Mouse (Mus musculus) embryonic facial prominence, embryonic 12.5 days (tissue): ENCODE results near the gene Aff3. TPM values are rescaled to one million over a fixed set of nuclear protein-coding genes. Genes with fewer than 3 reads are reported as not detected.

Source experiments
- ATAC-seq: fragments of 200-750 bp; cut with Nextera tagmentation; 2 replicates; pipeline ENCODE4 v1.8.0; 2017; ENCODE audit not compliant: insufficient number of reproducible peaks, insufficient read depth, low FRiP score, low TSS enrichment
- H3K27ac ChIP-seq: fragments of 300-500 bp; sonication (generic); 2 replicates; pipeline ENCODE4 v1.5.1; 2016; ENCODE audit warnings: mild to moderate bottlenecking
- H3K27me3 ChIP-seq: fragments of 300-500 bp; sonication (generic); 2 replicates; pipeline ENCODE4 v1.6.1; 2016; ENCODE audit warnings: mild to moderate bottlenecking, moderate library complexity
- H3K36me3 ChIP-seq: fragments of 300-500 bp; sonication (generic); 2 replicates; pipeline ENCODE4 v1.6.1; 2016; ENCODE audit warnings: mild to moderate bottlenecking
- H3K4me1 ChIP-seq: fragments of 300-500 bp; sonication (generic); 2 replicates; pipeline ENCODE4 v1.6.1; 2016
- H3K4me2 ChIP-seq: fragments of 300-500 bp; sonication (generic); replicated peaks from 2 replicates; pipeline ENCODE4 v1.6.1; 2016; ENCODE audit warnings: mild to moderate bottlenecking, moderate library complexity
- H3K4me3 ChIP-seq: fragments of 300-500 bp; sonication (generic); 2 replicates; pipeline ENCODE4 v1.5.1; 2016; ENCODE audit warnings: mild to moderate bottlenecking
- H3K9ac ChIP-seq: fragments of 300-500 bp; sonication (generic); 2 replicates; pipeline ENCODE4 v1.6.1; 2016; ENCODE audit warnings: mild to moderate bottlenecking, moderate library complexity
- H3K9me3 ChIP-seq: fragments of 300-500 bp; sonication (generic); 2 replicates; pipeline ENCODE4 v1.6.1; 2016; ENCODE audit warnings: mild to moderate bottlenecking, moderate library complexity
- WGBS: fragments of 180-500 bp; shearing (Covaris S2); methylation state at CpG from one replicate; pipeline ENCODE4 v1.1.7; 2016; 5-methylcytosine and 5-hydroxymethylcytosine counted together
- polyA plus RNA-seq: library from polyadenylated mRNA; unstranded; fragments of >200 nt; fragmentation: Nextera tagmentation; extraction: Ambion mirVana; gene quantifications from 2 replicates; pipeline ENCODE4 v1.2.1, GENCODE M21; 2016

Aff3 gene
- polyA plus RNA-seq, 1 experiment from 2014 or later: 32.9 TPM

DNA sequence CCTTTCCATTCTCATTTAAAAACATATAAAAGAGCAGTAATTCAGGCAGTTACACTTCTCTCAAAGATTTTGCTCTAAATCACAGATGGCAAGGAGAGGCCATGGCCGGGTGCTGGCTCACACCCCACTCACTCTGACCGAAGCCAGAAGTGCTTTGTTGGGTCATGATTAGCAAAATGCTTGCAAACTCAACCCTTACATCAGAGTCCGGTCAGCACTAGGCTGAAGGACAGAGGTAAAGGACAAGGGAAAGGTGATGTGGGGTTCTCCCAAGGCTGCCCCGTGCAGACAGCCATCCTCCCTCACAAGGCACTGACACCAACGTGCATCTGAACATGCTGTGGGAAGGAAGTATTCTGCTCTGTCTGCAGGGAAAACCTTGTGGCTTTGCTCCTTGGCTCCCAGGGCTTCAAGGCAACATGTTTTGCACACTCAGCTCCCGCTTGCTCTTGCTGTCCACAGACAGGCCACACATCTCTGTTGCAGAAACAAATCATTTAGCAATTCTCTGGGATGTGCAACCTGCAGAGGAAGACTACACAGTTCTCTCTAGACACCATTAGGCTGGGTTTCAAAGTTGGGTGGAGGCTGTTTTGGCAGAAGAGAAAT lies 296.6 kb downstream of the Aff3 start:
- no peaks in the 10 kb centered on the region for H3K9me3 ChIP-seq
- no peak overlapping the region for H3K4me2 ChIP-seq
- H3K27me3 ChIP-seq: no peaks in the 10 kb centered on the region
- no peak overlapping the region for H3K9ac ChIP-seq
- no peak for ATAC-seq
- no peaks in the 10 kb centered on the region for H3K36me3 ChIP-seq
- H3K4me1 ChIP-seq: peaks cover 15% of the 10 kb centered on the region
- WGBS: 85% methylated on average over 6 of the region's 6 CpGs
- no peak overlapping the region for H3K4me3 ChIP-seq
- H3K27ac ChIP-seq: no peak overlapping the region

DNA sequence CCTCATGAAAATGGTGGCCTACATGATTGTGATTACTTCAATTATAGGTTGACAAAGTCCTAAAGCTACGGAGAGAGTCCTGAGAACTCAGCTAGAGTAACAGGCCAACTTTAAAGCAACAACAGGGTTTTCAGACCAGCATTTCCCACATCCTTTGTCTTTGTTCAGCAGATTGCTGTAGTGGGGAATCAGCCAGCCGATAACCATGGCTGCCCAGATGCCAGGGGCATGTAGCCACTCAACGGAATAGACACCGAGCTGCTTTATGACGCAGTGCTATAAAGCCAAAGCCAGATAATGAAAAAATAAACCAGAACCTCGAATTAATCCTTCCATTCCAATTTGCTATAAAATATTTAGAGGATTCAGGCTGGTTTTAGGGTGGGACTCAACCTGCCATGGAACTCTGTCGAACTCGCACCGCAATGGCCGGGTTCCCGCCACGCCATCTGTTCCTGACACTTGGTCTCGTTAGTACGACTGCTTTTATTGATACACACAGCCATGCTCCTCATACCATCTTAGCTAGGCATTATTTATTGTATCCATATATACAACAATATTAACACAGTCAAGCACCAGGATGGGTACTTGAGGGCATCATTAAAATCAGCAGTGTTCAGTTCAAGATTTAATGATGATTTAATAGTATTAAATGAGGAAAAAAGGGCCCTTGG lies 297.2 kb downstream of the Aff3 start:
- Histone ChIP-seq H3K9me3 (no peaks in the 10 kb centered on the region), H3K27me3 (no peaks in the 10 kb centered on the region), H3K27ac (no peak overlapping the region), H3K36me3 (no peaks in the 10 kb centered on the region), H3K4me1 (peaks cover 15% of the 10 kb centered on the region), H3K9ac (no peak overlapping the region), H3K4me2 (no peak overlapping the region), H3K4me3 (no peak overlapping the region)
- ATAC-seq: no peak
- 94% methylated on average over 14 of the region's 14 CpGs for WGBS

DNA sequence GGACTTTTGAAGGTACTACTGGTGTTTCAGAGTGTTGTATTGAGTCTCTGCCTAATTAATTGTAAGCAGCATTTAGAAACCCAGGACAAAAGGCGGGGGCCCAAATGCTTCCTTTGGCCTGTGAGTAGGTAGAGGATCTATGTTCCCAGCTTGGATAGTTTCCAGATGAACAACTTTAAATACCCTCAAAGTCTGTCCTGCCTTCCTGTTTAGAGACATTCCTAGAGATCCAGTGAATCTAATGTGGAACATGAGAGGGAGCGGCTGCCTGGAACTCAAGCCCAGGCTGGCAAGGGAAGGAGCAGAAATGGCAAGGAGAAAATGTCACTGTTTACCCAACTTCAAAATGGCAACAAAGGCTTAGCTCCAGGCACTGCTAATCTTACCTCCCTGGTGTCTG lies 300.9 kb downstream of the Aff3 start:
- WGBS: 37% methylated on average over 2 of the region's 2 CpGs
- H3K27me3 ChIP-seq: no peaks in the 10 kb centered on the region
- no peak overlapping the region for H3K4me2 ChIP-seq
- H3K27ac ChIP-seq: no peak overlapping the region
- no peak overlapping the region for H3K9ac ChIP-seq
- H3K36me3 ChIP-seq: no peaks in the 10 kb centered on the region
- peaks cover 18% of the 10 kb centered on the region for H3K4me1 ChIP-seq
- no peak for ATAC-seq
- H3K9me3 ChIP-seq: no peaks in the 10 kb centered on the region
- H3K4me3 ChIP-seq: no peak overlapping the region

DNA sequence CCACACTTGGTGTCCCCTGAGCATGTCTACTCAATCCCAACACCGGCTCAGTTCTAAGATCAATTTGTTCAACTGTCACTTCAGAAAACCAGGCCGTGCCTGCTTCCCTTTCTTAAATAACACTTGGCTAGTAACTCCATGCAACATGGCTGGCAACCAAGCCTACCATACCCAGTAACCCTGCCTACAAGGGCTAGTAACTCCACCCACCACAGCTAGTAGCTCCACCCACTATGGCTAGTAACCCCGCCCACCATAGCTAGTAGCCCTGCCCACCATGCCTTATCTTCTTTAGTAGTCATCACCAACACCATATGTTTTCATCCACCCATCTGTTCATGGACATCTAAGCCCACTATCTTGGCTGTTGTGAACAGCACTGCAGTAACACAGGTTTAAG lies 302.5 kb downstream of the Aff3 start:
- Histone ChIP-seq H3K9ac (no peak overlapping the region), H3K4me3 (no peak overlapping the region), H3K27ac (no peak overlapping the region), H3K36me3 (no peaks in the 10 kb centered on the region), H3K9me3 (no peaks in the 10 kb centered on the region), H3K4me2 (no peak overlapping the region), H3K27me3 (no peaks in the 10 kb centered on the region), H3K4me1 (peaks cover 27% of the 10 kb centered on the region)
- ATAC-seq: no peak
- 91% methylated on average over 3 of the region's 3 CpGs for WGBS

DNA sequence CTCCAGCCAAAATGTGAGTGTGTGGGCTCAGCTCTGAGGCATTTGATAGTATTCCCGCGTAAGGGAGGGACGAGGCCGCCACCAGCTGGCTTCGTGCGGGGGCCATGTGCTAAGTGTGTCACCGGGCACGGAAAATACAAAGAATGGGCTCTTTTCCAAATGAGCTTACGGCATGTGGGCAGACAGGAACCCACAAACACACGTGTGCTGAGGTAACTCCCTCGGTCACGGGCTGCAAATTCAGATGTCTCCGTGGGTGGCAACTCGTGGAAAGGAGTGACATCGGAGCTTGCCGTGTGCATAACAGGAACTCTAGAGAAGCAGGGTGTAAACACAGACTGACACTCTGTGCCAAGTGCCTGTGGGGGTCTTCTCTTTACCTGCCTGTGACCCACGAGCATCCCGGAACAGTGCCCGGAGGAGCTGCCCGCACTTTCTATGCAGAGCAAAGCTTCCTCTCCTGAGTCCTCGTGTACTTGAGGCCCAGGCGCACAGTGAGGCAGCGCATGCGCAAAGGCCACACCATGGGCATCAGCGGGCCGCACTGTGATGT lies 305.9 kb downstream of the Aff3 start:
- no peak for ATAC-seq
- H3K36me3 ChIP-seq: no peaks in the 10 kb centered on the region
- H3K9me3 ChIP-seq: no peaks in the 10 kb centered on the region
- H3K4me2 ChIP-seq: no peak overlapping the region
- H3K27me3 ChIP-seq: no peaks in the 10 kb centered on the region
- H3K27ac ChIP-seq: peak overlapping the region; percentile 57
- no peak overlapping the region for H3K4me3 ChIP-seq
- WGBS: 83% methylated on average over 26 of the region's 26 CpGs
- peaks cover 18% of the 10 kb centered on the region for H3K4me1 ChIP-seq
- H3K9ac ChIP-seq: no peak overlapping the region

DNA sequence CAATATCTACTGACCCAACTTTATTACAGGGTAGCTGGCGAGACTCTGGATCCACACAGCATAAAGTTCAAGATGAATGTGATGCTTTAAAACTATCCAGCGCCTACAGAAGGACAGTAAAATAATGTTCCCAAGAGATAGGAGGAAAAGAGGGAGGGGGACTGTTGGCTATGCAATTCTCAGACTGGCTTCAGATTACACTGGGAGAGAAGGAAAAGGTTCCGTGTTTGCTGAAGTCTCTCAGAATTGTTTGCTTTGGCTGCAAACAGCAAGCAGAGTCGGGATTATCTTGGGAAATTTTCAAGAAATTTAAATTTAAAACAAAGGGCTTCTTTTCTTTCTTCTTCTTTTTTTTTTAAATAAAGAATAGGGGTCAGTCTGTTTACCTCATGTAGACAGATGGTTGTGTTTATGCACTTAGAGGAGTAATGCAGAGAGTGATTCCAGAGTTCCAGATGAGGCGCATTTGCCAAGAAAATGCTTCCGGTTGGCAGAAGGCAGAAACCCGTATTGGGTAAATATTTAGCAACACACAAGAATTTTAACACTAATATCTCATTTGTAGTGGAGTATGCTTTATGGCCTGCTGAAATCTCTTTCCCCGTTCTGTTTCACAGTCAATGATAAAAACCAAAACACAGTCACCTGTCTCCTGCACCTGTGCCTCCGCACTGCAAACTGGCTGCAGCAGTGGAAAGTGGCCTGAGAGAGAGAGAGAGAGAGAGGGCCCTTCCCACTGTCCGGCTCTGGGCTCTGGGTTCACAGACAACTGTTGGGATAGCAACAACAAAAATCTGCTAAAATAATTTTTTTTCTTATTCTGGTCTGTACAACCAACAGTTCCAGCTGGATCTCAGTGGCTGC lies 306.6 kb downstream of the Aff3 start:
- H3K27ac ChIP-seq: peak overlapping the region; percentile 57; the same call in 1 of the 2 replicates
- 50% methylated on average over 10 of the region's 10 CpGs for WGBS
- H3K36me3 ChIP-seq: no peaks in the 10 kb centered on the region
- peaks cover 12% of the 10 kb centered on the region for H3K4me1 ChIP-seq
- H3K4me2 ChIP-seq: no peak overlapping the region
- H3K27me3 ChIP-seq: no peaks in the 10 kb centered on the region
- ATAC-seq: no peak
- H3K9me3 ChIP-seq: no peaks in the 10 kb centered on the region
- no peak overlapping the region for H3K9ac ChIP-seq
- no peak overlapping the region for H3K4me3 ChIP-seq

DNA sequence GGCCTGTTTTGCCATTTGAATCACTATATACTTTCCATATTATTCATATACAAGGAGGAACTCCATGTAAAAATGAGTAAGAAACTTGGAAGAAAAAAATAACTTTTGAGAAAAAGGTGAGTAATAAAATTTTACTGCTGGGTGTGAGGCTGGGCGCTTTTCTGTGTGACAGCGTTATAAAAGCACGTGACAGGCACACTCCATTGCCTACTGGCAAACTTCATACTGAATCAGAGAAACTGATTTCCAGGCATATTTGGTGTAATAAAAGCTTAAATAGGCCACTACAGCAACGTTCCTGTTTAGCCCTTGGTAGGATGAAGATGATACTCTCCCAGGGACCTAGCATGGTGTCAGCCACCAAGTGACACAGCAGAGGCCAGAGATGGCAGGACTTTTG lies 310.2 kb downstream of the Aff3 start:
- H3K36me3 ChIP-seq: no peaks in the 10 kb centered on the region
- H3K4me2 ChIP-seq: no peak overlapping the region
- H3K9ac ChIP-seq: no peak overlapping the region
- H3K27me3 ChIP-seq: no peaks in the 10 kb centered on the region
- H3K4me3 ChIP-seq: no peak overlapping the region
- H3K27ac ChIP-seq: no peak overlapping the region
- 85% methylated on average over 4 of the region's 4 CpGs for WGBS
- peaks cover 12% of the 10 kb centered on the region for H3K4me1 ChIP-seq
- no peaks in the 10 kb centered on the region for H3K9me3 ChIP-seq
- ATAC-seq: no peak

DNA sequence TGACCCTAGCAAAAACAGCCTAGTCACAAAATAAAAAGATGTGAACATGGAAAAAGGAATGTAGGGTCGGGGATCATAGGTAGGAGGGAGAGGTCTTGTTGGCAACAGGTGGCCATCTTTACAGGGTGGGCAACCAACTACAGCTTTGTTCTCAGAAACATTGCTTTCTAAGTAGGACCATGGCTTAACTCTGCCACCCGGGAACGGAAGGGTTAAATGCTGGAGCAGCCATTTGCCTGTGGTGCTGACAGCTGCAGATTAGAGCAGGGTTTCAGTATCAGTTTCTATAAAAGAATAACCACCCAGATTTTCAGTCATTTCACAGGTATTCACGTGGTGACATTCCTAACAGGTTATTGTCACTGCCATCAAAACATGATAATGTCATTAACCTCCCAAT lies 317.4 kb downstream of the Aff3 start:
- H3K4me2 ChIP-seq: no peak overlapping the region
- H3K27ac ChIP-seq: no peak overlapping the region
- WGBS: 80% methylated on average over 4 of the region's 4 CpGs
- no peaks in the 10 kb centered on the region for H3K36me3 ChIP-seq
- ATAC-seq: no peak
- H3K9ac ChIP-seq: no peak overlapping the region
- no peaks in the 10 kb centered on the region for H3K9me3 ChIP-seq
- H3K4me1 ChIP-seq: no peaks in the 10 kb centered on the region
- H3K4me3 ChIP-seq: no peak overlapping the region
- no peaks in the 10 kb centered on the region for H3K27me3 ChIP-seq

DNA sequence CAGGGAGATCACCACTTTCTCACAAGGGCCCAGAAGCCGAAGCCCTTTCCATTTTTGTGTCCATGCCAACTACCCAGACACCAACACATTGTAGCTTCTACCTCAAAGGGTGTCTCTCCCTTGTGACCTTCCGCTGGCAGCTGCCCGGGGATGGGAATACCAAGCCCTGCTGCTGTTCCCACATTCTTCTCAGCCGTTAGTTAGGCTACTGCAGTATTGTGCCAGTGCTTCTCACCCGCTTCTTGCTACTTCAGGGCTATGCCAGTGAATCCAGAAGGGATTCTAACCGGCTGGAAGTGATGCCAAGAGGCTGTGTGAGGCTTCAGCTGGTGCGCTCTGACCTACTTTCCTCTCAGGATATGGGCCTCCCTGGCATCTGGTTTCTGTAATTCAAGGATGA lies 330.5 kb downstream of the Aff3 start:
- H3K4me3 ChIP-seq: no peak overlapping the region
- WGBS: 85% methylated on average over 7 of the region's 7 CpGs
- no peaks in the 10 kb centered on the region for H3K27me3 ChIP-seq
- H3K27ac ChIP-seq: no peak overlapping the region
- H3K4me2 ChIP-seq: no peak overlapping the region
- no peak for ATAC-seq
- no peak overlapping the region for H3K9ac ChIP-seq
- H3K4me1 ChIP-seq: 0 out of 2 replicates have a peak, but pooled peaks cover 6% of the 10 kb centered on the region
- H3K9me3 ChIP-seq: no peaks in the 10 kb centered on the region
- H3K36me3 ChIP-seq: 0 out of 2 replicates have a peak, but pooled peaks cover 4% of the 10 kb centered on the region

DNA sequence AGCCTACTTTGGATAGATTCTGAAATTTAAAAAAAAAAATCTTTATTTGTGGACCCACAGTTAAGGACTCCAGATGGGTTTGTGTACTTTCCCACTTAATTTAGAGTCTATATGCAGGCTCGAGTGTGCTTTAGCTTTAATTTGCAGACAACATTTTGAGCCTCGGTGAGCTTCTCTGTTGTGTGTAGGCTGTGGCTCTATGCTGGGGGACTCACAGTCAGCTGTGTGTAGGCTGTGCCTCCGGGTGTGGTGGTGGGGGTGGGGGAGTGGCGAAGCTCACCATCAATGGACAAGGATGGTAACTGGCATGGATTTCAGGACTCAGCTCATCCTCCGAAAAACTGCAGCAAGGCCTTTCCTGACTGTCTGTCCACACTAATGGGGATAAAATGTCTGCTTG lies 331.8 kb downstream of the Aff3 start:
- Histone ChIP-seq H3K27me3 (no peaks in the 10 kb centered on the region), H3K9me3 (no peaks in the 10 kb centered on the region), H3K4me1 (0 out of 2 replicates have a peak, but pooled peaks cover 6% of the 10 kb centered on the region), H3K4me2 (no peak overlapping the region), H3K4me3 (no peak overlapping the region), H3K9ac (no peak overlapping the region), H3K27ac (no peak overlapping the region), H3K36me3 (peaks cover 5% of the 10 kb centered on the region; the same call in 1 of the 2 replicates)
- WGBS: 87% methylated on average over 5 of the region's 5 CpGs
- no peak for ATAC-seq

DNA sequence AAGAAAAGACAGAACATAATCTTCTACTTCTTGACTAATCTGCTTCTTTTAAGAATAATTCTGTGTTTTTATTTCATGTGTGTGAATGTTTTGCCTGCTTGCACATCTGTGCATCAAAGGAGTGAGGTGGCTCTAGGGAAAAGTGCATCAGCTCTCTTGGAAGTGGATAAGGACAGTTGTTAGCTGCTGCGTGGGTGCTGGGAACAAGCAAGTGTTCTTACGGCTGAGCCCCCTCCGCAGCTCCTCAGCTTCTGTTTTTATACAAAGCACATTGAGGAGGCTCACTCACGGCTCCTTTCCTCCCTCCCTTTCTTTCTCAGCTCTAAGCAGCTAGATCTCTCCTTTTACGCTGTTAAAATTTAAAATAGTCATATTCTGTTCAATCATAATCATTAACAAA lies 340.5 kb downstream of the Aff3 start:
- Histone ChIP-seq H3K27me3 (no peaks in the 10 kb centered on the region), H3K36me3 (peaks cover 6% of the 10 kb centered on the region; the same call in 1 of the 2 replicates), H3K9ac (no peak overlapping the region), H3K4me2 (no peak overlapping the region), H3K4me3 (no peak overlapping the region), H3K4me1 (peaks cover 7% of the 10 kb centered on the region; the same call in 1 of the 2 replicates), H3K27ac (no peak overlapping the region), H3K9me3 (no peaks in the 10 kb centered on the region)
- ATAC-seq: no peak
- WGBS: 55% methylated on average over 5 of the region's 5 CpGs
